Mouse (Mus musculus): ENCODE data around the gene Samd4b.
"Not testable (repeated sequence)": the region's sequence is repeated elsewhere in the genome, so short reads cannot be mapped to it uniquely, and the experiment has no call there.

Gene Samd4b

GRCm38 (mm10) chr7:28597642-28598446, at the start of gene Samd4b, which contains the start of gene Pak4:
Gene Samd4b, minus strand, starts transcription at chr7:28598144.
Gene Pak4, minus strand, starts transcription at chr7:28598185.
- peak; percentile 100 for DNase-seq (ENCODE audit: low spot score)

- DNase-seq (ENCODE audit: low spot score) = no peak
Observed at GRCm38 (mm10) chr7:28647016-28647415, 49.1 kb upstream of the Samd4b start.

GRCm38 (mm10) chr7:28645947-28646475, 48.1 kb upstream of the Samd4b start:
- DNase-seq (ENCODE audit: low spot score) = no peak

- DNase-seq (ENCODE audit: low spot score) = no peak
Observed at GRCm38 (mm10) chr7:28645366-28645765, 47.4 kb upstream of the Samd4b start.

- no peak for DNase-seq (ENCODE audit: low spot score)
Observed at GRCm38 (mm10) chr7:28641546-28641945, 43.6 kb upstream of the Samd4b start.

GRCm38 (mm10) chr7:28637511-28637910, 39.6 kb upstream of the Samd4b start:
- DNase-seq (ENCODE audit: low spot score) = no peak

GRCm38 (mm10) chr7:28634128-28634527, 36.2 kb upstream of the Samd4b start:
- DNase-seq (ENCODE audit: low spot score) = peak; percentile 67

GRCm38 (mm10) chr7:28631073-28631472, 33.1 kb upstream of the Samd4b start, which contains the start of gene Acp7:
Gene Acp7, minus strand, starts transcription at chr7:28631332.
- no peak for DNase-seq (ENCODE audit: low spot score)

- DNase-seq (ENCODE audit: low spot score) = no peak
Observed at GRCm38 (mm10) chr7:28624791-28625190, 26.8 kb upstream of the Samd4b start.

GRCm38 (mm10) chr7:28619098-28619715, 21.3 kb upstream of the Samd4b start:
- no peak for DNase-seq (ENCODE audit: low spot score)

- no peak for DNase-seq (ENCODE audit: low spot score)
Observed at GRCm38 (mm10) chr7:28605951-28606350, 8.0 kb upstream of the Samd4b start.

GRCm38 (mm10) chr7:28603788-28604187, 5.8 kb upstream of the Samd4b start:
- not testable (repeated sequence) for DNase-seq (ENCODE audit: low spot score)

- DNase-seq (ENCODE audit: low spot score) = no peak
Observed at GRCm38 (mm10) chr7:28603136-28603535, 5.2 kb upstream of the Samd4b start.

- DNase-seq (ENCODE audit: low spot score) = peak; percentile 71
Observed at GRCm38 (mm10) chr7:28601668-28602067, 3.7 kb upstream of the Samd4b start.

GRCm38 (mm10) chr7:28601029-28601428, 3.1 kb upstream of the Samd4b start:
- DNase-seq (ENCODE audit: low spot score) = peak; percentile 85

GRCm38 (mm10) chr7:28598951-28599350, 1.0 kb upstream of the Samd4b start:
- DNase-seq (ENCODE audit: low spot score) = no peak

GRCm38 (mm10) chr7:28597277-28597570, 720 bp downstream of the Samd4b start:
- DNase-seq (ENCODE audit: low spot score) = no peak

GRCm38 (mm10) chr7:28596436-28597276, 1.3 kb downstream of the Samd4b start:
- peak; percentile 64 for DNase-seq (ENCODE audit: low spot score)

GRCm38 (mm10) chr7:28595751-28596435, 2.1 kb downstream of the Samd4b start:
- no peak for DNase-seq (ENCODE audit: low spot score)

GRCm38 (mm10) chr7:28593206-28594111, 4.5 kb downstream of the Samd4b start:
- DNase-seq (ENCODE audit: low spot score) = no peak

GRCm38 (mm10) chr7:28591862-28592261, 6.1 kb downstream of the Samd4b start:
- DNase-seq (ENCODE audit: low spot score) = no peak
